Mouse (Mus musculus) mouse embryonic stem cell (cell line): Measurements from ENCODE around the gene Ipo7.
"Not testable (repeated sequence)": the region's sequence is repeated elsewhere in the genome, so short reads cannot be mapped to it uniquely, and the experiment has no call there.

ENCODE experiments used
- in situ Hi-C, 2 experiments: fragments of 300-500 bp; cut with MboI; formaldehyde crosslinking; loops; 1 replicate in 1 of 2; 3 replicates in 1 of 2; pipeline ENCODE4 v1.14.3; 2019 to 2020; ENCODE audit warnings: low sequenced_read_pairs in 2 of 2, low pct_unique_long_range_greater_than_20kb in 1 of 2, mixed read lengths in 1 of 2; ENCODE audit not compliant: unreplicated experiment in 1 of 2

Ipo7 gene

DNA sequence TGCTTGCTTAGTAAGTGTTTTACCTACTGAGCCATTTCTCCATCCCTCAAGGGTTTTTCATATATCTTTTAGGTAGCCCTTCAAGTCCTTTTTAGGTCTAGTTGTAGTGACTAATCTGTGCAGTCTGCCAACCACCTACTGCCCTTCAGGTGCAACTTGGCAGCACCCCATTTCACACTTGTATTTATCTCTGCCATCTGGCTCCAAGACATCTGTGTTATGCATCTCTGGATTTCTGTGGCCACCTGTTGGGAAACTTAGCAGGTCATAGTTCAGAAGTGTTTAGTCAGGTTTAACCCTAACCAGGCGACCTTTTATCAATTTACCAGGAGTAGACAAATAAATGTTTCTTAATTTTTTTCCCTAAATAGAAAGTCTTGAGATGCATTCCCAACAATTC is 6.7 kb upstream of the Ipo7 start:
- in situ Hi-C loops = no loop called here

GRCm38 (mm10) chr7:110014272-110014671 is 3.8 kb upstream of the Ipo7 start:
- in situ Hi-C loops = no loop called here

DNA sequence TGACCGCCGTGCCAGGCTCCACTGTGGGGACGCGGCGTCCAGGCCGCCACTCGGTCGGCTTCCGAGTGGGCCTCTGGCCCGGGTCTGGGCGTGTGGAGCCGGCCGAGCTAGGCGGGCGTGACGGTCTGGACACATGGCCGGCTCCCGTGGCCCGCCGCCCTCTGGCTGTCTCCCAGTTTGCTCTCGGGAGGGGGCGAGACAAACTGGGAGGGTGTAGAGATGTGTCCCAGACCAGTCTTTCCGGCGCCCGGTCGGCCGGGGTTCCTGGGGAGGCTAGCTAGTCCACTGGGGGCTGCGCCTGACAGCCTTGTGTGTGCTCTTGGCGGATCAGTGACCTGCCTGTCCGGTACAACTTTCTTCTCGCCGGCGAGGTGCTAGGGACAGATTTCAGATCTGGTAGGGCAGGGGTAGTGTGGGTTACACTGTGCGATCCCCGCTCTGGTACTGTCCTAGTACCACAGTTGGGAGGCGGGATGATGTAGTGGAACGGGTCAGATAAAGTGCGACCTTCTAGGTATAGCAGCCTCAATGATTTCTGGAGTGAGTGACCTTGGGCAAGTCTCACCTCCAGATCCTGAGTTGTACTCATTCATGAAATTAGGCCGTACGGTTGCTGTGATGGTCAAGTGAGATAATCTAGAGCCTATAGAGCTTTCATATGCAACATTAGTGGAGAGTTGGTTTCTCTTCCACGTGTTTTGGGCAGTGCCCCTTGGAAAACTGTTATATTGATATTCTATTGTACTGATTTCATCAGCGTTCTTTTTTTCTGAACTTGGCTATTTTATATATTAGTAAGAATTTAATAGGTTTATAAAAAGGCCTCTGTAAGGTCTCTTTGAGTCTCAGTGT is 783 bp downstream of the Ipo7 start:
- in situ Hi-C loops = no loop called here

DNA sequence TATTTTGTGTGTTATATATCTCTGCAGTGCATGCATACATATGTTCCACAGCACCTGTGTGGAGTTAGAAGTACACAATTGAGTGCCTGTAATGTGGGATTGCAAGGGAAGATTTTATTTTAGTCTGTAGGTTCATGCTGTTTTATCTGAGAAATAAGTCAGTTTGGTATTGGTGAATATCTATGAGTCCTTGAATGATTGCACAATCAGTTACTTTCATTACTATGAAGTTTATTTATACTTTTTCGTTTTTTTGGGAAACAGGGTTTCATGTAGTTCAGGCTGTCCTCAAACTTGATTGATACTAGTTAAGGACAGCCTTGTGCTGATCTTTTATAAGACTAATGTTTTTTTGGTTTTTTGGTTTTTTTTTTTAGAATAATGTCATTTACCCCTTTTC is 5.5 kb downstream of the Ipo7 start:
- in situ Hi-C loops = no loop called here

DNA sequence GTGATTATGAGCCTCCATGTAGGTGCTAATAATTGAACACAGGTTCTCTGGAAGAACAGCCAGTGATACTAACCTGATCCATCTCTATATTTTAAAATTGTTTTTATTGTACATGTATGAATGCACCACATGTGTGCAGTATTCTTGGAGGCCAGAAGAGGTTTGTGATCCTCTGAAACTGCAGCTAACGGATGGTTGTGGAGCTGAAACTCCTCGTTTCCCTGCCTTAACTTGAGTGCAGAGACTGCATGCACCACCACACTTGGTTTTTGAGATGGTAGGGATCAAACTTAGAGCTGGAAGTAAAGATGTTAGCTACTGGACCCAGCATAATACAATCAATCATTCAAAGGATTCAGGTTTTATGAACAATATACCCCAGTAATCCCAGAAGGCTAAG is 8.5 kb downstream of the Ipo7 start:
- in situ Hi-C loops = no loop called here

DNA sequence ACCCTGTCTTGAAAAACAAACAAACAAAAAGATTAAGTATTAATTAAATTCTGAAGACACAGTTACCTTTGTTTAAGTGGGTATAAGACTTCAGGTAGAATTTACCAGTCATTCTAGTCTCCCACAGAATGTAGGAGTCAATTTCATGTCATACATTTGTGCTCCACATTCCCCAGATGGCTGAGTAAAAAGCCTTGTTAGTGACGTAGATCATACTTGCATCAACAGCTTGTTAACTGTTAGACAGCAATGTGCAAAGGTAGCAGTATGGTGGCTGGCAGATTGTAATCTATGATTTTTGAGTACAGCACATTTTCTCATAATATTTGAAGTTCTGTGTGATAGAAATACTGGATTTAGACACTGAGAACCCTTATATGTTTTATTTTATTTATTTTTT is 10.8 kb downstream of the Ipo7 start:
- in situ Hi-C loops = no loop called here

DNA sequence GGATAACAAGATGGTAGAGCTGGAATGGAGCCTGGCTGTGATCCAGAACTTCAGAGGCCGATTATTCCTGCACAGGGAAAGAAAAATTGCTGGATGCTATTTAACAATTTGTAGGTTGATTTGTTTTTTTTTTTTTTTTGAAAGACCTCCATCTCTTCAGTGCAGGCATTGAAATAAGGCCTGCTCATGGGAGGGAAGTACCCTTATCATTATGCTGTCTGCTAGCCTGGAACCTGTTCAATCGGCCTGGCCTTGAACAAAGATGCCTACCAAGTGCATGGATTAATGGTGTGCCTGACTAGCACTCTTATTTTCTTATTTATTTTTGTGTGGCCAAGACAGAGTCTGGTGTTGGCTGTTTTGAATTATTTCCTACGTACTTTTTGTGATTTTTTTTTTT is 12.3 kb downstream of the Ipo7 start:
- in situ Hi-C loops = no loop called here

DNA sequence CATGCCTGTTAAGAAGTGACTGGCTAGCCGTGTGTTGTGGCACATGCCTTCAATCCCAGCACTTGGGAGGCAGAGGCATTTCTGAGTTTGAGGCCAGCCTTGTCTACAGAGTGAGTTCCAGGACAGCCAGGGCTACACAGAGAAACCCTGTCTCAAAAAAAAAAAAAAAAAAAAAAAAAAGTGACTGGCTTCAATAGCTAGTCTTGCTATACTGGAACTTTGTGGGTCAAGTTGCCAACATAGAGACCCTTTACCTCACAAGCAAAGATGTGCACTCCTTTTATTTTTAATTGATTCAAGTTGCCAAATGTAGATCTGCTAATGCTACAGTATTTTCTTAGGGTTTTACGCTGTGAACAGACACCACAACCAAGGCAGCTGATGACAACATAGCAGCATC is 39.6 kb downstream of the Ipo7 start:
- in situ Hi-C loops = not testable (repeated sequence)

GRCm38 (mm10) chr7:110059092-110059785 is 41.2 kb downstream of the Ipo7 start:
- in situ Hi-C loops = no loop called here

GRCm38 (mm10) chr7:110060106-110060668 is 42.1 kb downstream of the Ipo7 start:
- in situ Hi-C loops = no loop called here

GRCm38 (mm10) chr7:110060669-110061198 is 42.7 kb downstream of the Ipo7 start:
- in situ Hi-C loops = no loop called here

GRCm38 (mm10) chr7:110061199-110061751 is 43.2 kb downstream of the Ipo7 start, which contains the start of gene Zfp143:
Gene Zfp143, plus strand, starts transcription at chr7:110061217.
- in situ Hi-C loops = no loop called here

- in situ Hi-C loops = no loop called here
Observed at GRCm38 (mm10) chr7:110061752-110062273, 43.7 kb downstream of the Ipo7 start.

DNA sequence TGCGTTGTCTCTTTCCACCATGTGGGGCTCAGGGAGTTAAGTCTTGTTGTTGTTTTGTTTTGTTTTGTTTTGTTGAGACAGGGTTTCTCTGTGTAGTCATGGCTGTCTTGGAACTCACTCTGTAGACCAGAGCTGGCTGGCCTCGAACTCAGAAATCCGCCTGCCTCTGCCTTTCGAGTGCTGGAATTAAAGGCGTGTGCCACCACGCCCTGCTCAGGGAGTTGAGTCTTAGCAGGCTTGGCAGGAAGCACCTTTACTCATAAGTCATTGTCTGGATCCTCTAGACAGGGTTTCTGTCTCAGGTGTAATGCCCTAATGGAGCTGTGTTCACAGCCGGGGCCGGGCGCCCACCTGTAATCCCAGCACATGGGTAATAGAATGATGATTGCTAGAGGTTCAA is 45.7 kb downstream of the Ipo7 start:
- in situ Hi-C loops = no loop called here

DNA sequence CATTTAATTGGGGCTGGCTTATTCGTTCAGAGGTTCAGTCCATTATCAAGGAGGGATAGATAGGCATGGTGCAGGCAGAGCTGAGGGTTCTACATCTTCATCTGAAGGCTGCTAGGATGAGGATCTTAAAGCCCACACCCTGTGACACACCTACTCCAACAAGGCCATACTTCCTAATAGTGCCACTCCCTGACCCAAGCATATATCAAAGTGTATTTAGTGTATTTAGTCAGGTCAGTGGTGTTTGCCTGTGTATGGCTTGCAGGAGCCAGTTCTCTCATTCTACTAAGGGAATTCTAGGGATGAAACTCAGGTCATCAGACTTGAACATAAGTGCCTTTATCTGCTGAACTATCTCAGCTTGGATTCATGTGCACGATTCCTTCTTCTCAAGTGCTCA is 51.0 kb downstream of the Ipo7 start:
- in situ Hi-C loops = no loop called here

DNA sequence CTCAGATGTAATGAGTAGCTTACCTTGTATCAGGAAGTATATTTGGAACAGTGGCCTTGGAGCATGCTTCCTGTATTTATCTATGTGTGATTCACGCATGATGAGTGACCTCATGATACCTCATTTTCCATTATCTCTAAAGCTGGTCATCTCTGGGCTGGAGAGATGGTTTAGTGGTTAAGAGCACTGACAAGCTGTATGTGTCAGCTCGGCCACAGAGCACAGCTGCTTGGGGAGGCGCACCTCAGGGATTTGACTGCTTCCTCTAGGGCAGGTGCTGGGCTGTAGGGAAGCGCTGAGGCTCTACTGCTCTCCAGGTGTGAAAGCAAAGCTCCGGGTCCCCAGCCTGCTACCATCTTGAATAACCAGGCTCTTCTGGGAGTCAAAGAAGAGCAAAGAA is 60.1 kb downstream of the Ipo7 start:
- in situ Hi-C loops = no loop called here

DNA sequence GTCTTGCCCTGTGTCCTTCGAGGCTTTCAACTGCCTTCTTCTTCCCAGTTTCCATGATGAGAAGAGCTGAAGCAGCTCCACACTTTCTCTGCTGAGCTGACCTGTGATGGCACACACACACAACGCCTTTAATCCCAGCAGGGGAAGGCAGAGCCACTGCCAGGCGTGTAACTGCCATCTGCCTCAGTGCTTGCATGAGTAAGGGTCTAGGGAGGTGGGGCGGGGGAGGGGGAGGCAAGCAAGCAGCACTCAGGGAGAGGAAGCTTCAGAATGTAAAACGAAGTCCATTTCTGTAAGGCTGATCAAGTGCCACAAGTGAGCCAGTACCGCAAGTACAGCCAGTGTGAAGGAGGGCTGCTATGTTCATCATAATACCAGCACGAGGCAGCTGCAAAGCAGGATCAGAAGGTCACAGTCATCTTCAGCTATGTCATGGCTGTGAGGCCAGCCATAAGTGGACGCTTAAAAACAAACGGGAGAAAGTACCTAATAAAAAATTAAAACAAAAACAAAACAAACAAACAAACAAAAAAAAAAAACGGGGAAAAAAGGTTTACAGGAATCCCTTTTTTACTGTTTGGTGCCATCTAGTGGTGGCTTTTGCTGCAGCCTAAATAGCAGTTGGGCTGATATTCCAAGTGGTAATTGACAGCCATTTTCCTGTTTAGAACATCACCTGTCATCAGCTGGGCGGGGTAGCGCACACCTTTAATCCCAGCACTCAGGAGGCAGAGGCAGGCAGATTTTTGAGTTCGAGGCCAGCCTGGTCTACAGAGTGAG is 65.5 kb downstream of the Ipo7 start:
- in situ Hi-C loops = no loop called here

DNA sequence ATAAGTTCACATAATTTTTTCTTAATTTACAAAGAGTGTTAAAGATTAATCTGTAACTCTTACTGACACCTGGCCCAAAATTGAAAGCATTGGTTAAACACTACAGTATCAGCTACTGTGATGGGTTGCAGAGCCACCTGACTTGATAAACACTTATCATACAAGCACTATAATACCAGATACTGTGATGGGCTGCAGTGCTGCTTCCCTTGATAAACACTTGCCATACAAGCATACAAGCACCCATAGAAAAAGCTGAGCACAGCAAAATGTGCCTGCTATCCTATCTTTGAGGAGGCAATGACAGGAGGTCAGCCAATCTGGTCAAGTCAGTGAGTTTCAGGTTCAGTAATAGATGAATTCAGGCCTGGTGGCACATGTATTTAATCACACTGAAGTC is 67.1 kb downstream of the Ipo7 start:
- in situ Hi-C loops = no loop called here
